Mouse (Mus musculus) ZHBTc4 (cell line): ENCODE results near the gene Col5a1.
A peak's percentile ranks its signal among the peaks of the same experiment; 100 is the strongest.

ENCODE experiments used
- DNase-seq: peaks from one replicate; pipeline ENCODE4 v3.0.0-alpha.2; 2011; ENCODE audit warnings: low read depth, low spot score

Gene Col5a1

GRCm38 (mm10) chr2:27918106-27918505 is 31.9 kb downstream of the Col5a1 start:
- DNase-seq = no peak

GRCm38 (mm10) chr2:27919309-27919850 is 33.2 kb downstream of the Col5a1 start:
- DNase-seq = no peak

- no peak for DNase-seq
Observed at GRCm38 (mm10) chr2:27922053-27922452, 35.8 kb downstream of the Col5a1 start.

DNA sequence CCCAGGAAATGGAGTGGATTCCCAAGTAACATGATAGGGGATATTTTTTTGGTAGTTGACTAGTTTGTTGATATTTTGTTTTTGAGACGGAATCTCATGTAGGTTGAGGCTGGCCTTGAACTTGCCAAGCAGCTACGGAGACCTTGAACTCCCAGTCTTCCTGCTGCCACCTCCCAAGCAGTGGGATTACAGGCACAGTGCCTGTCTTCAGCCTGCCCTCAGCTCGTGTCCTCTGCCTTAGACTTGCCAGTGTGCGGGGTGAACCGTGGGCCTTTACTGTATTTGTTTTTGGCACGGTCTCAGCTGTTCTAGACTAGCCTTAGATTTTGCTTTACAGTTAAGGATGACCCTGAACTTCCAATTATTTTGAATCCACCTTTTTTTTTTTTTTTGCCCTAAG is 37.5 kb downstream of the Col5a1 start:
- no peak for DNase-seq

GRCm38 (mm10) chr2:27924463-27924862 is 38.2 kb downstream of the Col5a1 start:
- DNase-seq = no peak

GRCm38 (mm10) chr2:27926478-27927165 is 40.4 kb downstream of the Col5a1 start:
- DNase-seq = peak; percentile 43

GRCm38 (mm10) chr2:27930471-27931015 is 44.3 kb downstream of the Col5a1 start:
- no peak for DNase-seq

- DNase-seq = no peak
Observed at GRCm38 (mm10) chr2:27931130-27931529, 44.9 kb downstream of the Col5a1 start.

GRCm38 (mm10) chr2:27931971-27932370 is 45.7 kb downstream of the Col5a1 start:
- DNase-seq = no peak

DNA sequence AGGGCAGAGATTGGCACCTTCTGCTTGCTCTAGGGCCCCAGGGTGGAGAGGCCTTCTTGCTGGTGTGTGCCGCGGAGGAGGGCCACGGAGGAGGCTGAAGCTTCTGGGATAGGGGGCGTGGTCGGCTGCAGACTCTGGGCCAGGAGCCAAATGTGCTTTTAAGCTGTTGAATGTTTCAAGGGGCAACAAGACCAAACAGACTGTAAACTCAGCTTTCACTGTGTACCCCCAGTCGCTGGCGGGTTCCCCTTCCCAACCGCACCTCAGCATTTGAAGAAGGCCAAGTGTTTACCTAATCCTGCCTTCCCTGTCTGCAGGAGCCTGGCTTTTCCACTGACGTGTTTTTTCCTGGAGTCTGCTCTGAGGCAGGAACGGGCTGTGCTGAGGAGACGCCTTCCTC is 48.0 kb downstream of the Col5a1 start:
- no peak for DNase-seq

- DNase-seq = no peak
Observed at GRCm38 (mm10) chr2:27934831-27935230, 48.6 kb downstream of the Col5a1 start.

GRCm38 (mm10) chr2:27935441-27935840 is 49.2 kb downstream of the Col5a1 start:
- no peak for DNase-seq

DNA sequence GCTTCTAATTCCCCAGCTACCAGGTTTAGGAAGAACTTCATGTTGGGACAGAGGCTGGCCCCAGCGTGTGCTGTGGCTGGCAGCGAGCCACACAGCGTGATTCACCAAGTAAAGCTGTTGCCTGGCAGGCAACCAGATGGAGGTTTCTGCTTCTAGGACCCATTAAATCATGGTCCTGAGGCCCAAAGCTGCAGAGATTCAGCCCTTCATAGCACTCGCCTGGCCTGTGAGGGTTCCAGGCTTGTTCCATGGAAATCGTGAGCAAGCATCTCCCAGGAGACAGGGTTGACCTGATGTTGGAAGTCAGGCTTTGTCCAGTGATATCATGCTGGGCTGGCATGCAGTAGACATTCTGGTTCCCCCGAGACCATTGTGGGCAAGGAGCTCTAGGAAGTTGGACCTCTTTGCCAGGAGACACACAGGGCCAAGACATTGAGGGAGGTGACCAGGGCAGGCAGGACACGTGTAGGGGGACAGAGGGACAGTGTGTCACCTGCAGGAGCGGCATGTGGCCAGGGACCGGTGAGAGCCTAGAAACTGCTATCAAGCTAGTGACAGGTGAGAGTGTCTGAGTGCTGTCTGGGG is 50.5 kb downstream of the Col5a1 start:
- no peak for DNase-seq

DNA sequence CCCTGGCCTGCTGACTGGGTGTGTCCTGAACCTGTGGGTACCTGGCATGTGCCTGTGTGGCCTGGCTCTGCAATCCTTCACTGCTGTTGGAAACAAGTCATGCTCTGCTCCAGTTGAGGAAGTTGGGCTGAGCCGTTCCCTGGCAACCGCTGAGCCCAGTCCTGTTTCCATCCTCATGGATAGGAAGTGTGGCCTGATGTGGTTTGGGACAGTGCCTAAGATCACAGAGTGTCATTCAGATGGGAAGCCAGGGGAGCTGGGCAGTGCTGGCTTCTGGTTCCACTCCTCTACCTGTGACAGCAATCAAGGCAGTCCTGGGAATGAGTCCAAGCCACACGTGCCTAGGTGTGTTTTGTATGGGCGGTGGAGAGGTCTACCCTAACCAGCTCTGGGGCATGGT is 53.2 kb downstream of the Col5a1 start:
- DNase-seq = no peak

GRCm38 (mm10) chr2:27940144-27940543 is 53.9 kb downstream of the Col5a1 start:
- no peak for DNase-seq

DNA sequence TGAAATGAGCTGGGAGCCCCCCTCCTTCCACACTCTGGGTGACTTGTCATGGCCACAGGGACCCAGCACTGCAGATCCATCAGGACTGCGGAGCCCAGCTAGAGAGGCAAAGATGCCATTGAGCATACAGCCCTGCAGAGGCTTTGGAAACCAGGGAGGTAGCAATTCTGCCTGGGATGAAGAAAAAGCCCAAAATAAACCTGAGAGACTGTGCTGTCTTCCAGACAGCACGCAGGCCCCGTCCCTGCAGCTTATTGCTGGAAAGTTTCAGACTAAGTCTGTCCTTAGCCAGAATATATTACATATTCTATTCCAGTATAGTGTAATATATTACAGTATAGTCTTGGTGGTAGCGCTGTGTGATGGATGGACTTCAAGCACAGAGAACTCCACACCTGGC is 61.0 kb downstream of the Col5a1 start:
- DNase-seq = no peak

DNA sequence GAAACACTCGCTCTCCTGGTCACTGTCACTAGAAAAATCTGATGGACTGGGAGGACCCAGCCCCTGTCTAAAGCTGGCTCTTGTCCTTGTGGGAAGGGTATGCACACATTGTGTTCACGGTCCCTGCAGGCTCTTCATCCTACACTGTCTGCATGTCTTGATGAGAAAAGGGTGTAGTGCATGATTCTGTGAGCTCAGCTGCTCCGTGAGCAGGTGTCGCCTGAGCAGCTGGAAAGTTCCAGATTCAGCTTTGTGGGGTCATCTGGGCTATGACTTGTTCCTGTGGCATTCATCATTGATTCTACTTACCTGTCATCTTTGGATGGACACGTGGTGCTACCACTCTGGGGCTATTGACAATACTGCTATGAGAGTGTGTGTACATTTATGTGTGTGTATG is 61.7 kb downstream of the Col5a1 start:
- DNase-seq = no peak

GRCm38 (mm10) chr2:27953866-27954265 is 67.6 kb downstream of the Col5a1 start:
- DNase-seq = no peak

GRCm38 (mm10) chr2:27954924-27955323 is 68.7 kb downstream of the Col5a1 start:
- no peak for DNase-seq

- DNase-seq = no peak
Observed at GRCm38 (mm10) chr2:27956751-27957150, 70.5 kb downstream of the Col5a1 start.

DNA sequence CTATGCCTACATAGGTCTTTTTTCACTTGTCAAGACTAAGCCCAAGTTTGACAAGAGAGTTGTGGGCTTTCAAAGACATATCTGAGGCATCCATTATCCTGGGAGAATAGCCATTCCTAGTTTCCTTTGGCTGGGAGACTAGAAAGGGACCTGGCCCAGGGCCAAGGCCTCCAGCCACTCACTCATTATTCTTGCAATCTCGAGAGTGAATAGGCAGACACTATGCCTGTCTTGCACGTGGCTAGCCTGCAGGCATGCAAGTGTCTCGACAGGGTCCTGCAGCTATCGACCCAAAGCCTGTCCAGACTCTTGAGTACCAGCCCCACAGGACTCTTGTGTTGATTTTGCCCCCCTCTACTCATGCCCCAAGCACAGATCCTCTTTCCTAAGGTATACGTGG is 71.0 kb downstream of the Col5a1 start:
- DNase-seq = no peak

- DNase-seq = no peak
Observed at GRCm38 (mm10) chr2:27959275-27959674, 73.0 kb downstream of the Col5a1 start.

- no peak for DNase-seq
Observed at GRCm38 (mm10) chr2:27961190-27961589, 75.0 kb downstream of the Col5a1 start.
